Mouse (Mus musculus) forebrain, embryonic 16.5 days (tissue): ENCODE data around the gene Fos. TPM values are rescaled to one million over a fixed set of nuclear protein-coding genes. Genes with fewer than 3 reads are reported as not detected.
A peak's percentile ranks its signal among the peaks of the same experiment; 100 is the strongest.
"Not testable (repeated sequence)": the region's sequence is repeated elsewhere in the genome, so short reads cannot be mapped to it uniquely, and the experiment has no call there.

Source experiments
- ATAC-seq: fragments of 200-750 bp; cut with Nextera tagmentation; 2 replicates; pipeline ENCODE4 v1.8.0; 2017; ENCODE audit warnings: mild to moderate bottlenecking, moderate library complexity
- H3K27ac ChIP-seq: fragments of 300-500 bp; sonication (generic); 2 replicates; pipeline ENCODE4 v1.5.1; 2014; ENCODE audit warnings: low read length, control low read depth
- H3K27me3 ChIP-seq: fragments of 300-500 bp; sonication (generic); replicated peaks from 2 replicates; pipeline ENCODE4 v1.6.1; 2014; ENCODE audit warnings: low read length; ENCODE audit not compliant: control insufficient read depth, insufficient read depth
- H3K36me3 ChIP-seq: fragments of 300-500 bp; sonication (generic); 2 replicates; pipeline ENCODE4 v1.6.1; 2014; ENCODE audit not compliant: control insufficient read depth, insufficient read depth
- H3K4me1 ChIP-seq: fragments of 300-500 bp; sonication (generic); replicated peaks from 2 replicates; pipeline ENCODE4 v1.6.1; 2014; ENCODE audit warnings: low read length; ENCODE audit not compliant: control insufficient read depth, insufficient read depth
- H3K4me2 ChIP-seq: fragments of 300-500 bp; sonication (generic); 2 replicates; pipeline ENCODE4 v1.6.1; 2014; ENCODE audit warnings: mild to moderate bottlenecking, low read length, control low read depth
- H3K4me3 ChIP-seq: fragments of 300-500 bp; sonication (generic); replicated peaks from 2 replicates; pipeline ENCODE4 v1.5.1; 2014; ENCODE audit warnings: mild to moderate bottlenecking, low read length, control low read depth
- H3K9ac ChIP-seq: fragments of 300-500 bp; sonication (generic); replicated peaks from 2 replicates; pipeline ENCODE4 v1.6.1; 2014; ENCODE audit warnings: low read depth, low read length, control low read depth
- H3K9me3 ChIP-seq: fragments of 300-500 bp; sonication (generic); 2 replicates; pipeline ENCODE4 v1.6.1; 2016; ENCODE audit warnings: low read length; ENCODE audit not compliant: control insufficient read depth
- WGBS: fragments of 180-500 bp; shearing (Covaris S2); extraction: QIAGEN DNeasy Blood & Tissue Kit; methylation state at CpG from one replicate; pipeline ENCODE4 v1.1.7; 2014; 5-methylcytosine and 5-hydroxymethylcytosine counted together
- polyA plus RNA-seq: library from polyadenylated mRNA; unstranded; fragments of >200 nt; fragmentation: Nextera tagmentation; extraction: Ambion mirVana; gene quantifications from 2 replicates; pipeline ENCODE4 v1.2.1, GENCODE M21; 2015

Fos gene
- polyA plus RNA-seq, 1 experiment from 2014 or later, result 1.9 TPM

DNA sequence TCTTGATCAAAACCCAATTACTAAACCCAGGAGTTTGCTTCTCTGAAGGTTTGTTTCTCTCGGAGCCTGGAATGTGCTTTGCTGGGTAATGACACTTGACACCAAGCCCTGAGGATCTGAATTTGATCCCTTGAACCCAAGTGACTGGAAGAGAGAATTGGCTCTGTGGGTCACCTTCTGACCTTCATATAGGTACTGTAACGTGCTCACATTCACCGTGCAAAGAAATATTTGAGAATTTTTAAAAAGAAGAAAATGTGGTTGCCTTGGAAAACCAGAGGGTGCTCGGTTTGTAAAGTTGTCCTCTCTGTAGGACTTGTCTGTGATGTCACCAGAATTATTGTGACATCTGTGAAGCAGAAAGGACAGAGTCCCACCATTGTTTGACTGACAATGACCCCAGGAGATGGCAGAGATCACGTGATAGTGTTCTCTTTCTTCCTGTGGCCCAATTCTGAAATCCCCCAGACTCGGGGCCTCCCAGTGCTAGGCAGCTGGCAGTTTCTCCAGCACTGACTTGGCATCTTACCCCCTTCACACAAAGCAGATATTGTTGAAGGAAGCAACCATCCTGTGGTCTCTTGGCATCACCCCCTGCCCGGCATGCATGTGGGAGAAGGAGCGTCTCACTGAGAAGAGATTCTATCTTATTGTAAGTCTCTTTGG lies 50.6 kb downstream of the Fos start:
- Histone ChIP-seq H3K27ac (no peak overlapping the region), H3K4me3 (no peak overlapping the region), H3K36me3 (no peaks in the 10 kb centered on the region), H3K4me2 (no peak overlapping the region), H3K4me1 (peaks cover 9% of the 10 kb centered on the region; the same call in 1 of the 2 replicates), H3K9me3 (no peaks in the 10 kb centered on the region), H3K27me3 (no peaks in the 10 kb centered on the region), H3K9ac (no peak overlapping the region)
- ATAC-seq, result peak; percentile 47; the same call in 1 of the 2 replicates
- 30% methylated on average over 8 of the region's 8 CpGs for WGBS

GRCm38 (mm10) chr12:85524859-85525495 lies 51.3 kb downstream of the Fos start:
- not testable (repeated sequence) for H3K4me2 ChIP-seq, H3K9me3 ChIP-seq, H3K4me1 ChIP-seq, H3K27me3 ChIP-seq, H3K4me3 ChIP-seq, H3K36me3 ChIP-seq, H3K9ac ChIP-seq, ATAC-seq, H3K27ac ChIP-seq
- WGBS, result 59% methylated on average over 11 of the region's 11 CpGs

Other genes with a start within 250 kb of the Fos start
- 10.7 and 11.7 TPM in 2 replicates for gene Mlh3, start 203.3 kb upstream of the Fos start, polyA plus RNA-seq
- gene Acyp1, start 185.5 kb upstream of the Fos start, polyA plus RNA-seq, result 46.9 and 52.8 TPM in 2 replicates
- gene Zc2hc1c, start 185.3 kb upstream of the Fos start, polyA plus RNA-seq, result 0.86 and 0.98 TPM in 2 replicates
- gene Nek9, start 134.5 kb upstream of the Fos start, polyA plus RNA-seq, result 13.2 and 13.9 TPM in 2 replicates
- 150 and 175 TPM in 2 replicates for gene Tmed10, start 99.0 kb upstream of the Fos start, polyA plus RNA-seq
- 0.56 and 0.66 TPM in 2 replicates for gene Jdp2, start 125.1 kb downstream of the Fos start, polyA plus RNA-seq
- gene Batf, start 212.8 kb downstream of the Fos start, polyA plus RNA-seq, result 0.75 and 1.2 TPM in 2 replicates